In the genomic region with DNA sequence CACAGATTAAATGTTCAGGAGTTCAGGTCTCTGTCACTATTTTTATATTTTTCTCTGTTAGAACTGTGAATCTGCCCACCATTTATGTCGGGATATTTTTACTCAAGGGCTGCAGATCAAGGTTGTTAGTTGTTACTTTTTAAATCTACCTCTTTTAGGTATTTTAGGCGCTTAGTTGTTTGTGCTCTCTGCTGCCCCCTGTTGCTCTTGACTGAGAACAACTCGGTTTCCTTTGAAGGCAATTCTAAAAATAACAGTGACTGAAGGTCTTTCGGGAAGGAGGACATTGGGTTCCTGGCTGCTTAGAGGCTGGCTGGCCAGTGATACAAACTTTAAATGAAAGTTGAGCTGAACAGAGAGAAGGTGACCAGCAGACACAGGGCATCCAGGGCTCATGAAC, we compare ENCODE assay signal across 12 mouse cellular contexts. TPM values are rescaled to one million over a fixed set of nuclear protein-coding genes. Genes with fewer than 3 reads are reported as not detected.
DNase-seq lines count a peak whose midpoint lies in the region; TF ChIP-seq lines count a peak whose summit lies in the region.
"Had no signal": no experiment of that assay in that cellular context is flagged by ENCODE, and none has a peak within 500 bp of the region (broad histone marks: within the 10 kb centered on the region; RNA-seq: fewer than 3 reads in every experiment).

No protein-coding gene starts in this region.

- H3K9ac ChIP-seq in ES-E14 (ENCODE audit: insufficient read depth, low read depth, low read length, poor library complexity, severe bottlenecking), result no peak overlapping the region
- H3K9ac ChIP-seq: embryonic facial prominence, embryonic 12.5 days; limb, embryonic 13.5 days had no signal

- WGBS in cerebellum, adult 2 months, result 60% methylated on average over 4 of the region's 4 CpGs

- no peak overlapping the region for H3K4me3 ChIP-seq in cerebellum, adult 2 months (replicated peaks; ENCODE audit: insufficient read depth, low read depth, low read length)
- no peak overlapping the region for H3K4me3 ChIP-seq in ES-E14 (ENCODE audit: insufficient read depth in 1 of 2, low read depth in 1 of 2, low read length in 2 of 2, poor library complexity in 1 of 2, severe bottlenecking in 1 of 2)
- no peak overlapping the region for H3K4me3 ChIP-seq in cortical plate, adult 2 months (ENCODE audit: insufficient read depth, low read length)
- H3K4me3 ChIP-seq: embryonic facial prominence, embryonic 12.5 days; limb, embryonic 13.5 days; myocyte had no signal

- no peaks in the 10 kb centered on the region for H3K4me1 ChIP-seq in cerebellum, adult 2 months (ENCODE audit: control insufficient read depth, insufficient read depth, low read length)
- no peaks in the 10 kb centered on the region for H3K4me1 ChIP-seq in ES-E14 (ENCODE audit: control insufficient read depth in 2 of 2, insufficient read depth in 2 of 2, low read length in 2 of 2, poor library complexity in 1 of 2)
- H3K4me1 ChIP-seq in cortical plate, adult 2 months (ENCODE audit: control insufficient read depth, insufficient read depth, low read length), result peaks cover 5% of the 10 kb centered on the region
- H3K4me1 ChIP-seq: embryonic facial prominence, embryonic 12.5 days; limb, embryonic 13.5 days had no signal

- no peaks in the 10 kb centered on the region for H3K27me3 ChIP-seq in cerebellum, adult 2 months (ENCODE audit: control insufficient read depth, insufficient read depth, low read length)
- H3K27me3 ChIP-seq: embryonic facial prominence, embryonic 12.5 days; limb, embryonic 13.5 days had no signal

- 0 out of 2 replicates have a peak, but pooled peaks have one; percentile 6 for TF ChIP-seq CTCF in cerebellum, adult 2 months (IDR thresholded peaks at IDR 0.05; ENCODE audit: borderline replicate concordance, insufficient read depth, low read depth, low read length)
- TF ChIP-seq CTCF in cortical plate, adult 2 months (IDR thresholded peaks at IDR 0.05; ENCODE audit: extremely low read depth, insufficient read depth, low read length), result 0 out of 2 replicates have a peak, but pooled peaks have one; percentile 31

- no peak for DNase-seq in cerebellum, adult 2 months
- no peak for DNase-seq in cerebellum, adult 9-11 months
- peak; percentile 4 to 10 for DNase-seq in kidney, postnatal 4 days
- DNase-seq in kidney, postnatal 14 days, result no peak
- DNase-seq in ES-E14 (ENCODE audit: low read depth, low spot score) (peak; percentile 30), MN1 (ENCODE audit: low spot score) (no peak)
- DNase-seq in Muller cell, postnatal 12 days (ENCODE audit: inconsistent ontology term), result no peak
- DNase-seq: lung, postnatal 14 days had no signal

- no peaks in the 10 kb centered on the region for H3K36me3 ChIP-seq in ES-E14 (ENCODE audit: control insufficient read depth, insufficient read depth, low read length, poor library complexity, severe bottlenecking)
- H3K36me3 ChIP-seq: embryonic facial prominence, embryonic 12.5 days; limb, embryonic 13.5 days had no signal

- in situ Hi-C loops in ES-E14 (cut with MboI; ENCODE audit: low sequenced_read_pairs in 2 of 2, unreplicated experiment in 2 of 2), result no loop called here

- no peaks in the 10 kb centered on the region for H3K9me3 ChIP-seq in ES-E14 (ENCODE audit: control insufficient read depth, insufficient read depth, low read depth, low read length)
- H3K9me3 ChIP-seq: embryonic facial prominence, embryonic 12.5 days; limb, embryonic 13.5 days had no signal

- TF ChIP-seq POLR2A in cerebellum, adult 2 months (IDR thresholded peaks at IDR 0.05; ENCODE audit: borderline replicate concordance, insufficient read depth, low read length), result no peak
- no peak for TF ChIP-seq POLR2A in cortical plate, adult 2 months (IDR thresholded peaks at IDR 0.05; ENCODE audit: extremely low read depth, insufficient read depth, low read length)

- no peak overlapping the region for H3K27ac ChIP-seq in cerebellum, adult 2 months (ENCODE audit: insufficient read depth, low read length)
- no peak overlapping the region for H3K27ac ChIP-seq in ES-E14 (ENCODE audit: insufficient read depth, low read depth, low read length, poor library complexity, severe bottlenecking)
- no peak overlapping the region for H3K27ac ChIP-seq in cortical plate, adult 2 months (ENCODE audit: insufficient read depth, low read length)
- H3K27ac ChIP-seq: embryonic facial prominence, embryonic 12.5 days; limb, embryonic 13.5 days had no signal

TF ChIP-seq in ES-E14, 5 proteins besides CTCF, POLR2A, EP300 and RAD21:
- no peak for TF ChIP-seq HCFC1 (IDR thresholded peaks at IDR 0.05; ENCODE audit: borderline replicate concordance, insufficient read depth, low read length)
- TF ChIP-seq MAFK (IDR thresholded peaks at IDR 0.05; ENCODE audit: insufficient read depth, low read depth, low read length), result no peak
- no peak for TF ChIP-seq CHD2 (IDR thresholded peaks at IDR 0.05; ENCODE audit: low read depth, low read length)
- 0 out of 2 replicates have a peak, but pooled peaks have one; percentile 4 for TF ChIP-seq ZC3H11A (IDR thresholded peaks at IDR 0.05; ENCODE audit: borderline replicate concordance, low read depth, low read length)
- no peak for TF ChIP-seq ZNF384 (IDR thresholded peaks at IDR 0.05; ENCODE audit: low read depth, low read length)

RNA-seq across cellular contexts. Expression of a gene that starts 54.9 kb away (rescaled TPM):
- polyA plus RNA-seq in cerebellum, adult 2 months (2012; rRNA removed), result 132 and 157 TPM in 2 replicates
- 0.16 and 0.18 TPM in 2 replicates for total RNA-seq in ES-E14 (2012; rRNA removed)
- 137 and 142 TPM in 2 replicates for polyA plus RNA-seq in cortical plate, adult 2 months (2012; rRNA removed)

Comparison
In these comparisons a context has a peak if more than half of its experiments do, and no peak if none do; other contexts are left out.
1. DNase-seq: peak in kidney, postnatal 4 days (2 of 2) and ES-E14 (single experiment); none in cerebellum, adult 2 months (0 of 2), cerebellum, adult 9-11 months (single experiment), kidney, postnatal 14 days (single experiment), Muller cell, postnatal 12 days (single experiment) and MN1 (single experiment).